Mouse (Mus musculus) thymus, postnatal 14 days (tissue): ENCODE results near the gene Spata33.
"Not testable (repeated sequence)": the region's sequence is repeated elsewhere in the genome, so short reads cannot be mapped to it uniquely, and the experiment has no call there.

Experiments
- DNase-seq: peaks from one replicate; pipeline ENCODE4 v3.0.0; 2021

Gene Spata33

GRCm38 (mm10) chr8:123233760-123234159 is 21.1 kb downstream of the Spata33 start:
- DNase-seq: no peak

GRCm38 (mm10) chr8:123234918-123235519 is 22.4 kb downstream of the Spata33 start:
- peak; percentile 29 for DNase-seq

- peak; percentile 98 for DNase-seq
Measured at GRCm38 (mm10) chr8:123235520-123236497, 23.2 kb downstream of the Spata33 start, which contains the start of gene Spata2l. TSS of gene Spata2l (minus strand) at chr8:123236233.

GRCm38 (mm10) chr8:123239398-123239797 is 26.8 kb downstream of the Spata33 start:
- no peak for DNase-seq

GRCm38 (mm10) chr8:123242107-123242923 is 29.7 kb downstream of the Spata33 start:
- no peak for DNase-seq

- DNase-seq: no peak
Measured at GRCm38 (mm10) chr8:123243053-123243452, 30.4 kb downstream of the Spata33 start.

- DNase-seq: no peak
Measured at GRCm38 (mm10) chr8:123244382-123244781, 31.8 kb downstream of the Spata33 start.

- DNase-seq: no peak
Measured at GRCm38 (mm10) chr8:123245543-123245942, 32.9 kb downstream of the Spata33 start.

GRCm38 (mm10) chr8:123247748-123248147 is 35.1 kb downstream of the Spata33 start:
- DNase-seq: no peak

- DNase-seq: no peak
Measured at GRCm38 (mm10) chr8:123248596-123248995, 36.0 kb downstream of the Spata33 start.

GRCm38 (mm10) chr8:123250940-123251339 is 38.3 kb downstream of the Spata33 start:
- no peak for DNase-seq

GRCm38 (mm10) chr8:123252925-123253324 is 40.3 kb downstream of the Spata33 start:
- DNase-seq: no peak

GRCm38 (mm10) chr8:123253451-123254098 is 40.9 kb downstream of the Spata33 start:
- DNase-seq: no peak

- peak; percentile 90 for DNase-seq
Measured at GRCm38 (mm10) chr8:123254099-123254885, 41.7 kb downstream of the Spata33 start, which contains the start of the genes Zfp276 and Vps9d1. TSS of gene Zfp276 (plus strand) at chr8:123254195. TSS of gene Vps9d1 (minus strand) at chr8:123254348.

GRCm38 (mm10) chr8:123255170-123255569 is 42.5 kb downstream of the Spata33 start:
- no peak for DNase-seq

GRCm38 (mm10) chr8:123257114-123257513 is 44.5 kb downstream of the Spata33 start:
- DNase-seq: no peak

- not testable (repeated sequence) for DNase-seq
Measured at GRCm38 (mm10) chr8:123257593-123257992, 45.0 kb downstream of the Spata33 start.

GRCm38 (mm10) chr8:123267926-123268656 is 55.5 kb downstream of the Spata33 start:
- DNase-seq: no peak

- DNase-seq: no peak
Measured at GRCm38 (mm10) chr8:123271147-123271546, 58.5 kb downstream of the Spata33 start.
